Mouse (Mus musculus) G1E-ER4 (cell line): Measurements from ENCODE around the gene Apol6. TPM values are rescaled to one million over a fixed set of nuclear protein-coding genes. Genes with fewer than 3 reads are reported as not detected.

Source experiments
- GATA1 ChIP-seq: IDR thresholded peaks from one replicate; pipeline ENCODE4 v1.8.0; 2012; ENCODE audit warnings: low read length, inconsistent platforms
- polyA plus RNA-seq: library from polyadenylated mRNA; stranded (reverse); fragments of >175 nt; gene quantifications from 2 replicates; pipeline ENCODE4 v1.2.3, GENCODE M21; 2012

The Apol6 gene
- polyA plus RNA-seq, 1 experiment = not detected

DNA sequence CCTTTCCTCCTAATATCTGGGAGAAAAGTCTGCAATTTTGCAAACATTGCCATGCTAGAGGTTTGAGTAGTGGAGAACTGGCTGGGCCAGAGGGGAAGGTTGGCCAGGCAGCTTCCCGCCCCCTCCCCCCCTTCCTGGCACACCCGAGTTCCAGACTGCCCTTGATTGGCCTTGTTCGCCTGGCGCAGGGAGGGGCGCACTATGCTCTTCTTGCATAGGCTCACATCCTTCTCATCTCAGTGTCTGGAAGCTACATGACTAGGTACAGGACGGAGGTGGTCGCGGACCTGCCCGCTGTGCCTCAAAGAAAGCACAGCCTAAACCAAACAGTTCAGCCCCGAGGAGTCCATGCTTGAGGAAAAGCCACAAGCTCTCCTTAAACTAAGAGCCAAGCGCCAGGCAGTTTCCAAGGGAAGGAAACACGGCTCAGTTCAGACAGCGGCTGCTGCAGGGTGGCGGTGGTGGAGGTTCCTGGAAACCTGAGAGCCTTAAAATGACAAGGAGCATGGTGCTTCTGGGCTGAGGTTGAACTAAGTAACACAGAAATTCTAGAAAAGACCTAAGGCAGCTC, 36.2 kb downstream of the Apol6 start:
- TF ChIP-seq GATA1 = no peak

DNA sequence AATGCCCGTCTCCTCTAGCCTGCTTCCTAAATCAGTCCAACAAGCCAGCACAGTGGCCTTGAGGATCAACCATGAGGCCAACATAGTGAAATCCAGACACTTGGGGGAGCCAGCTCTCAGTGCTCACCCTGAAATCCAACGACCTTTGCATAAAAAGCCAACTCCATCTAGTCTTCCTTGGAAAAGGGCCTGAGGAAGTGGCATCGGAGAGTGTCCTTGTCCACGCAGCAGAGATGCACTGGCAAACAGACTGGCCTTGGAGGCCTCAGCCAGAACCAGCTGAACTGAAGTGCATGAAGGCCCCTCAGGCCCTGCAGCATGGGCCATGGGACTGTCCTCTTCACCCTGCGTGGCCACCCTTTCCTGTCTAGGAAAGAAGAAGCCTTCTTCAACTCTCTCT, 36.9 kb downstream of the Apol6 start:
- no peak for TF ChIP-seq GATA1

DNA sequence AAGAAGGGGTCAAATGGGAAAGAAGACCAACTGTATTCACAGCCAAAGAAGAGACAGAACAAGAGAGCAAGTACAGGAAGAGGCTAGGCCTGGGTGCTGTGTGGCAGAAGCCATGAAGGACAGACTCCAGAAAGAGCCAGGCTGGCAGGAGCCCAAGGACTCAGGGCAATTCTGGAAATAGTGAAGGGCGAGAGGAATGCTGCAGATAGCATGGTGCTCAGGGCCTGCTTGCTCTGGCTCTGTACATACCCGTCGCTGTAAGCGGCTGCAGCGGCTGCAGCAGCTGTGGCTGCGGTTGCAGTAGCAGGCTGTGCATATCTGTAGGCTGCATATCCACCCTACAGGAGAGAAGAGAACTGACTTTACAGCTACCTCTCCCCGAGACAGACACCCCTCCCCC, 41.3 kb downstream of the Apol6 start:
- no peak for TF ChIP-seq GATA1

DNA sequence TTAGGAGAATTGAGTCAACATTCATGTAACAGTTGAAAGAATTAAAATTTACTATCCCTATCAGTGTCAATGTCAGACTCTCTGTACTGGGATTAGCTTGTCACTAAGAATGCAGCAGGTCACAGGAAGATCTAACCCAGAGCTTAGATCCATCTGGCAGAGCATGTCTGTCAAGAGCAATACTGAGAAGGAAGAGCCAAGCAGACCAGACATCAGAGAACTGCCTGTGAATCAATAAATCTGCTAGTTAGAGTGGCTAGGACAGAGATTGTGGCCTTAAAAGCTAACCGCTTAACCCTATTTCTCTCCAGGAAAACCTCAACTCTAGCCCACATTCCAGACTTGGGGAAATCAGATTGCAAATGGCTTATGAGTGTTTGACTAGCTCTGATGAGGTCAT, 42.0 kb downstream of the Apol6 start:
- TF ChIP-seq GATA1 = no peak

DNA sequence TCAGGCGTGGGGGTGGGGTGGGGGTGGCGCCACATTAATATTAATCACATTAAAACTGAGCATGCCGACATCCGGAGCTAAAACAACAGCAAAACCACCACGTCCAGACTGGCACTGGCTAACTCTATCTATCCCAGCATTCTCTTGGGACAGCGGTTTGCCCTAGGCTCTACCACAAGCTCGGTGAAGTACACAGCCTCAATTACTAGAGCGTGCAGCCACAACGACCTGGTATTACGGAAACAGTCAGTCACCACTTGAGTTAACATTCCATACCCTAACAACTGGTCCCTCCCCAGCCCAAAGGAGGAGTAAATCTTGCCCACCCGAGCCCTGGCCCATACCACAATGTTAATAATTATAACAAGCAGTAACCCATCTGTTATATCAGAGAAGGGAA, 44.7 kb downstream of the Apol6 start:
- no peak for TF ChIP-seq GATA1

DNA sequence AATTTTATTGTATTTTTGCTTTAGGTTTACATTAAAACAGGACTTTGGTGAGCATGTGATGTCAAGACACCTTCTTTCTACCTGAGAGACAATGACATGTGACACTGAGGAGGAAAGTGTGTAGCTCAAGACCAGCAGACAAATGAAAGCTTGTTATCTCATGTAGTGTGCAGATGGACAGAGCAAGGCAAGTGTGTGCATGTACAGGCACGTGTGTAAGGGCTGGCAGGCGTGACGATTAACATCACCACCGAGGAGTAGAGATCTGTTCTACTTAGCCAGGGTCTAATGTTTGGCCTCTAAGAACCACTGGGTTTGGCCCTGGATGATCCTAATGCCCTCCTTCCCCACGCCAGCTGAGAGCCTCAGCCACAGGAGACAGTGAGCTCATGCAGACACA, 46.0 kb downstream of the Apol6 start:
- no peak for TF ChIP-seq GATA1

DNA sequence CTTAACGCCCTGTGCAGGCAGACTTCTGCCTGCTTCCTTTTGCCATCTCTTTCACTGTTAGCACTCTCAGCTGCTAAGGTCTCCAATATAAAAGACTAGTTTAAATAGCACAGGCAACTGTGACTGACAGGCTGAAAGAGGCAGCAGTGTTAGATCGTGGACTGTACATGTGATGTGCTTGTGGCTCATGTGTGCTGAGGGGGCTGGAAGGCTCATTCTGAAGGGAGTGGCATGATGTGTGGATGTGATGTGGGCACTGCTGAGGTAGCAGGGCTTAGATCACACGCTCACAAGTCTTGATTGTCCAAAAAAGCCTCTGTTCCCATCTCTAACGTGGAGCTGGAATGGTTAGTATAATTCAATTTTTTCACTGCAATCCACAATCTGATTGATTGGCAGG, 46.9 kb downstream of the Apol6 start:
- no peak for TF ChIP-seq GATA1

DNA sequence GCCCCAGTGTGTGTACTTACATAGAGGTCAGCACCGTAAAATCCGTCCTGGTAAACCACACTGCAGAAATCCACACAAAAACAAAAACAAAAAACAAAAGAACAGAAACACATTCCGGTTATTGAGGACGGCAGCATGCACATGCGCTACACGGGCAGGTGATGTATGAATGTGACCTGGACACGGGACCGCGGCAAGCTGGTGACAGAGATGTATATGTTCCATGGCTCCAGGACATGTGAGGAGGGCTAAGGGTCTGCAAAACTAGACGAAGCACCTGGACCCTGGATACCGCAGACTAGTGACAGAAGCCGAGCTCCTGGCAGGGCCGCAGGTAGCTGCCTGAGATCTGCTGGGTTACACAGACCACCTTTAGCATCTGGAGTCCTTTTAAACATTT, 49.9 kb downstream of the Apol6 start:
- no peak for TF ChIP-seq GATA1

DNA sequence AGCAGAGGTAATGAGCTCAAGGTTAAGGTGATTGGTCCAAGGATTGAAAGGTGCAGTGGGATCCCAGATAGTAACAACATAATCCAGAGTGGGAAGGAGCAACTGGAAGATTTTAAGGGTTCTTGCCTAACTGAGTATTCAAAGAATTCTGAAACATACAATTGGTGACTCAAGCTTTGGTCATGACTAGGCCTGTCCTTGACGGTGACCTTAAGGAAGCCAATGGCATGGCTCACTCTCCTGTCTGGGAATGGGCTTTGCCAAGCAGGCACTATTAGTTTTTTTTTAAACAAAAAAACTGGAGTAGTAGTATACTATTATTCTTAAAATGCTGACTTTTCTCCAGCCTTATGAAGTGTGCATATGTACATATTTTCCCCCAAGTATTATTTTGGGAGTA, 50.7 kb downstream of the Apol6 start:
- no peak for TF ChIP-seq GATA1

DNA sequence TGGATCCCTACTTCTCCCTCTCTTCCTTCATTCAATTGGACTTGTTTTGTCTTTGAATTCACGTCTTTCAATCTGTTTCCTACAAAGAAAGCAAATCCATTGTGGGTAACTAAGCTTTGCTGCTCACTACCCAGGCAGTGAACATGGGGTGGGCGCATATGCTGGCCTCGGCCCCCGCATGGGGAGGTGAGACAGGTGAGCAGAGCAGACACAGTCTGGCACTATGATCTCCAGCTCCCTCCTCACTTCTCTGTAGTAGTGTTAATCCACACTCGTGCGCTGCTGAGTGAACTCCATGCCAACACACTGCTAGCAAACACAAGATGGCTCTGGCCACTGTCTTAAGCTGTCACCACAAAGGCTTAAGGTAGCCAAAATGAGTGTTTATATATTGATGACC, 52.8 kb downstream of the Apol6 start:
- no peak for TF ChIP-seq GATA1

DNA sequence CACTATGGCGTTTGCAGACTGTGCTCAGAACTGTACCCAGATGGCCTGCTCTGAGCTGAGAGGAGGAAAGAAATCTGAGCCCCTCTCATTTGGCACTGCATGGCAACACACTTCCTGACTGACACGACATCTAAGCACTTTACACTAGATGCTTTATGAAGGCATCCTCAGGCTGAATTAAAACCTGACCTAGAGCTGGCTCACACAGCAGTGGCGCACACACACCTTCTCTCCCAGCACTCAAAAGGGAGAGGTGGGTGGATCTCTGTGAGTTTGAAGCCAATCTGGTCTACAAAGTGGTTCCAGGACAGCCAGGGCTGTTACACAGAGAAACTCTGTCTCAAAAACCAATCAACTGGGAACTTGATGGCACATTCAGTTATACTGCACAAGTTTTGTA, 55.2 kb downstream of the Apol6 start:
- TF ChIP-seq GATA1 = no peak

DNA sequence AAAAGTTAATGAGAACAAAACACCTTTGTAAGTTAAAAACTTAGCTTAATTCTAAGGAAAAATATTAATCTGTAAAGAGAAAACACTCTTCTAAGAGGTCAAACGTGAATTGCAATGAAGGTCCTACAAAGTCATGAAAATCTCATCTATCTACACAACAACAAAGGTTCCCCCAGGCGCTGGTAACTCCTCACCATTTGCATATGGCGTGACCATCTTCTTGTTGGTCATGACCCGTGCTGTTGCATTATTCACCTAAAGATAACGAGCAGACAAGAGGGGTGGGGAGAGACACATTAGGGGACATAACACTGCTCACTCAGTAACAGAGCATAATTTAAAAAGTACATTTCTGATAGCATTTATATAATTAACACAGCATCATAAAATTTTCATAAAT, 58.2 kb downstream of the Apol6 start:
- no peak for TF ChIP-seq GATA1

DNA sequence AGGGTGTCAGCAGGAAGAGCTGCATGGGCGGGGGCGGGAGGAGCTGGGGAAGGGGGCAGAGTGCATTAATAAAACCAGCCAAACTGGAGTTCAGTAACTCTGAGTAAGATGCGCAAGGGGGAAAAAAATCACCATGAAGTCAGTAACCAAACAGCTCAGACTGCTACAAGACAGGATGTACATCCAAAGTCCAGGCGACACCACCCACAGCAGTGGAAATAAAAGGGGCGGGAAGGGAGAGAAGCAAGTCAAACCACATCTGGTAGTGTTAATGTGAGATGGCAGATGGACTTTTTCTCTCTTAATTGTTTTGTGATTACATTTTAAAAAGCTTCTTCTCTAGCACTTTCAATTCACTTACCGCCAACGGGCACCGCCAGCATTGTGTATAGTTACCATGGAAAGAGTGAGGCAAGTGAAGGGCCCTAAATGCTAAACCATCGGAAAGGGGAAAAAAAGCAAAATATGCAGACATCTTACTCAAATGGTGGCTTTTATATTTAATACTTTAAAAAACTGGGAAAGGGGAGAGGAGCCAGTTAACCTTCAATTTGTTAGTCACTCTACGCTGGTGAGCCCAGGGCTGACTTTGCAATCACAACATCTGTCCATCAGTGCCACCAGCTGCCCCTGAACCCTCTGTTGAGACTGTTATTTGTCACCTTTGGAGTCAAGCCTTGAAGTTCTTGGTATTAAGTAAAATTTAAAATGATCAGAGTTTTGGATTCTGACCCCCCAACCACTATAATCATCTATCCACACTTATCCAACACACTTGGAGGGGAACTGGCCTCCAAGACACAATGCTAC, 60.0 kb downstream of the Apol6 start:
- TF ChIP-seq GATA1 = no peak

DNA sequence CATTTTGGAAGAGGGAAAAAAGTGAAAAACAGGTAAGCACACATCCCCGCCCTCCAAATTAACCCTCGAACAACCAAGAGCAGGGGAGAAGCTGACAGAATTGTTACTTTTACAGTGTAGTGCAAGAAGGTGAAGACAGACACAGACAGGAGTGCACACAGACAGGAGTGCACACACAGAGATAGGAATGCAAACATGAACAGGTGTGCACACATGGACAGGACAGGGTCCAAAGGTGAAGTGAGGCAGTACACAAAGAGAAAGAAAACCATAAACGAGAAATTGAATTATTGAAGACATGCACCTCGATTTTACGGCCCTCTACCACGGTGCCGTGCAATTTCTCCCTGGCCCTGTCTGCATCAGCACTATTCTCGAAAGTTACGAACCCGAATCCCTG, 60.7 kb downstream of the Apol6 start:
- no peak for TF ChIP-seq GATA1

Other genes starting within 250 kb of the Apol6 start
- gene Zfp251, start 173.3 kb upstream of the Apol6 start, polyA plus RNA-seq = 23.9 and 30.0 TPM in 2 replicates
- gene Zfp7, start 165.5 kb upstream of the Apol6 start, polyA plus RNA-seq = 1.6 and 2.8 TPM in 2 replicates
- gene Gm49527, start 165.4 kb upstream of the Apol6 start, polyA plus RNA-seq = 1.5 and 4.8 TPM in 2 replicates
- 0.93 and 1.3 TPM in 2 replicates for gene Zfp647, start 119.3 kb upstream of the Apol6 start, polyA plus RNA-seq
- gene 1110038F14Rik, start 96.2 kb upstream of the Apol6 start, polyA plus RNA-seq = 98.1 and 123 TPM in 2 replicates
- gene Mb, start 5.9 kb downstream of the Apol6 start, polyA plus RNA-seq = not detected in 2 replicates